Mouse (Mus musculus) limb, embryonic 15.5 days (tissue): ENCODE data around the gene Rhox2e. TPM values are rescaled to one million over a fixed set of nuclear protein-coding genes. Genes with fewer than 3 reads are reported as not detected.
"Not testable (repeated sequence)": the region's sequence is repeated elsewhere in the genome, so short reads cannot be mapped to it uniquely, and the experiment has no call there.

Source experiments
- ATAC-seq: fragments of 200-750 bp; cut with Nextera tagmentation; 2 replicates; pipeline ENCODE4 v1.8.0; 2017; ENCODE audit warnings: low read depth, moderate TSS enrichment; ENCODE audit not compliant: insufficient number of reproducible peaks, low FRiP score, low TSS enrichment
- H3K27ac ChIP-seq: fragments of 300-500 bp; sonication (generic); 2 replicates; pipeline ENCODE4 v1.5.1; 2015; ENCODE audit warnings: moderate library complexity, mild to moderate bottlenecking, inconsistent platforms
- H3K27me3 ChIP-seq: fragments of 300-500 bp; sonication (generic); 2 replicates; pipeline ENCODE4 v1.6.1; 2015; ENCODE audit warnings: inconsistent platforms
- H3K36me3 ChIP-seq: fragments of 300-500 bp; sonication (generic); 2 replicates; pipeline ENCODE4 v1.6.1; 2015; ENCODE audit warnings: inconsistent platforms
- H3K4me1 ChIP-seq: fragments of 300-500 bp; sonication (generic); 2 replicates; pipeline ENCODE4 v1.6.1; 2015; ENCODE audit warnings: inconsistent platforms
- H3K4me2 ChIP-seq: fragments of 300-500 bp; sonication (generic); 2 replicates; pipeline ENCODE4 v1.6.1; 2015; ENCODE audit warnings: mild to moderate bottlenecking, inconsistent platforms
- H3K4me3 ChIP-seq: fragments of 300-500 bp; sonication (generic); 2 replicates; pipeline ENCODE4 v1.5.1; 2015; ENCODE audit warnings: mild to moderate bottlenecking, inconsistent platforms
- H3K9ac ChIP-seq: fragments of 300-500 bp; sonication (generic); 2 replicates; pipeline ENCODE4 v1.6.1; 2015; ENCODE audit warnings: inconsistent platforms
- H3K9me3 ChIP-seq: fragments of 300-500 bp; sonication (generic); 2 replicates; pipeline ENCODE4 v1.6.1; 2016; ENCODE audit warnings: inconsistent platforms
- WGBS: fragments of 180-500 bp; shearing (Covaris S2); methylation state at CpG from one replicate; pipeline ENCODE4 v1.1.7; 2015; 5-methylcytosine and 5-hydroxymethylcytosine counted together
- polyA plus RNA-seq: library from polyadenylated mRNA; unstranded; fragments of >200 nt; fragmentation: Nextera tagmentation; extraction: Ambion mirVana; gene quantifications from 2 replicates; pipeline ENCODE4 v1.2.1, GENCODE M21; 2015

Rhox2e gene
- polyA plus RNA-seq, result not detected in 2 replicates

GRCm38 (mm10) chrX:37530152-37530551 is at the start of gene Rhox2e:
Gene Rhox2e, plus strand, starts transcription at chrX:37530452.
- H3K9me3 ChIP-seq, H3K4me3 ChIP-seq, H3K4me2 ChIP-seq, ATAC-seq, H3K4me1 ChIP-seq, H3K36me3 ChIP-seq, H3K27me3 ChIP-seq, H3K9ac ChIP-seq, H3K27ac ChIP-seq: not testable (repeated sequence)
- 90% methylated on average over 2 of the region's 8 CpGs for WGBS

- H3K27ac ChIP-seq, H3K27me3 ChIP-seq, H3K4me1 ChIP-seq, H3K4me2 ChIP-seq, H3K4me3 ChIP-seq, H3K9ac ChIP-seq, H3K36me3 ChIP-seq, H3K9me3 ChIP-seq, ATAC-seq: not testable (repeated sequence)
- whole genome bisulfite sequencing, result 96% methylated on average over 17 of the region's 18 CpGs
Observed at GRCm38 (mm10) chrX:37514059-37514458, 16.2 kb upstream of the Rhox2e start, which contains the start of gene Rhox4d. Gene Rhox4d, plus strand, starts transcription at chrX:37514359.

- not testable (repeated sequence) for H3K4me2 ChIP-seq, H3K9me3 ChIP-seq, H3K4me3 ChIP-seq, H3K27me3 ChIP-seq, H3K4me1 ChIP-seq, H3K9ac ChIP-seq, H3K27ac ChIP-seq, H3K36me3 ChIP-seq, ATAC-seq
- 86% methylated on average over 1 of the region's 4 CpGs for WGBS
Observed at GRCm38 (mm10) chrX:37541719-37542118, 11.5 kb downstream of the Rhox2e start, which contains the start of gene Rhox3e. Gene Rhox3e, plus strand, starts transcription at chrX:37542019.

GRCm38 (mm10) chrX:37557112-37557511 is 26.9 kb downstream of the Rhox2e start, which contains the start of gene Rhox4e:
Gene Rhox4e, plus strand, starts transcription at chrX:37557412.
- H3K36me3 ChIP-seq, H3K9me3 ChIP-seq, H3K27me3 ChIP-seq, H3K27ac ChIP-seq, H3K4me2 ChIP-seq, H3K4me1 ChIP-seq, H3K4me3 ChIP-seq, ATAC-seq, H3K9ac ChIP-seq: not testable (repeated sequence)
- WGBS, result 96% methylated on average over 10 of the region's 18 CpGs

GRCm38 (mm10) chrX:37571105-37571504 is 40.9 kb downstream of the Rhox2e start, which contains the start of gene Rhox2f:
Gene Rhox2f, plus strand, starts transcription at chrX:37571405.
- not testable (repeated sequence) for H3K9me3 ChIP-seq, ATAC-seq, H3K4me2 ChIP-seq, H3K27ac ChIP-seq, H3K36me3 ChIP-seq, H3K4me1 ChIP-seq, H3K9ac ChIP-seq, H3K27me3 ChIP-seq, H3K4me3 ChIP-seq
- WGBS, result 94% methylated on average over 7 of the region's 8 CpGs

GRCm38 (mm10) chrX:37572638-37573037 is 42.4 kb downstream of the Rhox2e start:
- 19% methylated on average over 2 of the region's 2 CpGs for WGBS
- not testable (repeated sequence) for ATAC-seq, H3K27ac ChIP-seq, H3K4me3 ChIP-seq, H3K9me3 ChIP-seq, H3K36me3 ChIP-seq, H3K27me3 ChIP-seq, H3K4me2 ChIP-seq, H3K9ac ChIP-seq, H3K4me1 ChIP-seq

GRCm38 (mm10) chrX:37580692-37581091 is 50.4 kb downstream of the Rhox2e start, which contains the start of gene Rhox3f:
Gene Rhox3f, plus strand, starts transcription at chrX:37580992.
- not testable (repeated sequence) for ATAC-seq, H3K9me3 ChIP-seq, H3K4me1 ChIP-seq, H3K27me3 ChIP-seq, H3K27ac ChIP-seq, H3K4me2 ChIP-seq, H3K4me3 ChIP-seq, H3K9ac ChIP-seq, H3K36me3 ChIP-seq

Other genes starting within 250 kb of the Rhox2e start
- not detected in 2 replicates for gene Rhox3a2, start 150.4 kb upstream of the Rhox2e start, polyA plus RNA-seq
- 0.36 and 0.70 TPM in 2 replicates for gene Rhox4a2, start 139.6 kb upstream of the Rhox2e start, polyA plus RNA-seq
- gene Rhox2b, start 118.4 kb upstream of the Rhox2e start, polyA plus RNA-seq, result not detected in 2 replicates
- 0.26 and 0.65 TPM in 2 replicates for gene Rhox4b, start 98.0 kb upstream of the Rhox2e start, polyA plus RNA-seq
- gene Rhox2c, start 76.8 kb upstream of the Rhox2e start, polyA plus RNA-seq, result not detected in 2 replicates
- gene Rhox3c, start 71.9 kb upstream of the Rhox2e start, polyA plus RNA-seq, result not detected in 2 replicates
- gene Rhox4c, start 50.1 kb upstream of the Rhox2e start, polyA plus RNA-seq, result not detected in 2 replicates
- not detected in 2 replicates for gene Rhox2d, start 37.0 kb upstream of the Rhox2e start, polyA plus RNA-seq
- not detected in 2 replicates for gene Rhox4d, start 16.1 kb upstream of the Rhox2e start, polyA plus RNA-seq
- not detected in 2 replicates for gene Rhox3e, start 11.6 kb downstream of the Rhox2e start, polyA plus RNA-seq
- gene Rhox4e, start 27.0 kb downstream of the Rhox2e start, polyA plus RNA-seq, result not detected in 2 replicates
- gene Rhox2f, start 41.0 kb downstream of the Rhox2e start, polyA plus RNA-seq, result not detected in 2 replicates
- gene Rhox3f, start 50.5 kb downstream of the Rhox2e start, polyA plus RNA-seq, result not detected in 2 replicates
- gene Rhox4f, start 77.3 kb downstream of the Rhox2e start, polyA plus RNA-seq, result not detected in 2 replicates
- not detected in 2 replicates for gene Rhox3g, start 98.2 kb downstream of the Rhox2e start, polyA plus RNA-seq
- not detected in 2 replicates for gene Rhox2g, start 113.0 kb downstream of the Rhox2e start, polyA plus RNA-seq
- gene Rhox4g, start 120.9 kb downstream of the Rhox2e start, polyA plus RNA-seq, result not detected in 2 replicates
- gene Rhox3h, start 138.3 kb downstream of the Rhox2e start, polyA plus RNA-seq, result not detected in 2 replicates
- gene Rhox2h, start 142.8 kb downstream of the Rhox2e start, polyA plus RNA-seq, result not detected in 2 replicates